Mouse (Mus musculus): ENCODE measurements around the gene Ube2m. TPM values are rescaled to one million over a fixed set of nuclear protein-coding genes. Genes with fewer than 3 reads are reported as not detected.

Gene Ube2m
- polyA plus RNA-seq, 1 experiment from 2014 or later: 90.9 TPM

GRCm38 (mm10) chr7:13006011-13006410 lies 32.1 kb downstream of the Ube2m start:
- Histone ChIP-seq H3K4me2 (replicated peaks; ENCODE audit: low read depth) (no peak overlapping the region), H3K36me3 (ENCODE audit: control insufficient read depth, insufficient read depth, low read length) (peaks cover 8% of the 10 kb centered on the region), H3K4me3 (ENCODE audit: low read depth, low read length) (no peak overlapping the region), H3K9me3 (ENCODE audit: control insufficient read depth, low read length) (no peaks in the 10 kb centered on the region), H3K4me1 (replicated peaks; ENCODE audit: control insufficient read depth, insufficient read depth) (no peaks in the 10 kb centered on the region), H3K27me3 (ENCODE audit: control insufficient read depth, insufficient read depth, low read length) (no peaks in the 10 kb centered on the region), H3K9ac (ENCODE audit: low read length) (no peak overlapping the region), H3K27ac (replicated peaks) (no peak overlapping the region)
- DNase-seq (ENCODE audit: low spot score) (no peak), ATAC-seq (ENCODE audit: low FRiP score, low TSS enrichment) (no peak)
- WGBS: 88% methylated on average over 17 of the region's 17 CpGs
- TF ChIP-seq CTCF (IDR thresholded peaks at IDR 0.05; ENCODE audit: low read depth) (no peak), EP300 (optimal IDR thresholded peaks at IDR 0.05) (no peak)

- DNase-seq (ENCODE audit: low spot score) (no peak), ATAC-seq (ENCODE audit: low FRiP score, low TSS enrichment) (no peak)
- Histone ChIP-seq H3K4me2 (replicated peaks; ENCODE audit: low read depth) (no peak overlapping the region), H3K9ac (ENCODE audit: low read length) (no peak overlapping the region), H3K27ac (replicated peaks) (no peak overlapping the region), H3K36me3 (ENCODE audit: control insufficient read depth, insufficient read depth, low read length) (peaks cover 8% of the 10 kb centered on the region), H3K9me3 (ENCODE audit: control insufficient read depth, low read length) (no peaks in the 10 kb centered on the region), H3K4me1 (replicated peaks; ENCODE audit: control insufficient read depth, insufficient read depth) (no peaks in the 10 kb centered on the region), H3K4me3 (ENCODE audit: low read depth, low read length) (no peak overlapping the region), H3K27me3 (ENCODE audit: control insufficient read depth, insufficient read depth, low read length) (no peaks in the 10 kb centered on the region)
- TF ChIP-seq EP300 (optimal IDR thresholded peaks at IDR 0.05) (no peak), CTCF (IDR thresholded peaks at IDR 0.05; ENCODE audit: low read depth) (peak; percentile 32)
- whole genome bisulfite sequencing: 79% methylated on average over 5 of the region's 5 CpGs
These were observed 34.7 kb downstream of the Ube2m start for GRCm38 (mm10) chr7:13003380-13003779.

DNA sequence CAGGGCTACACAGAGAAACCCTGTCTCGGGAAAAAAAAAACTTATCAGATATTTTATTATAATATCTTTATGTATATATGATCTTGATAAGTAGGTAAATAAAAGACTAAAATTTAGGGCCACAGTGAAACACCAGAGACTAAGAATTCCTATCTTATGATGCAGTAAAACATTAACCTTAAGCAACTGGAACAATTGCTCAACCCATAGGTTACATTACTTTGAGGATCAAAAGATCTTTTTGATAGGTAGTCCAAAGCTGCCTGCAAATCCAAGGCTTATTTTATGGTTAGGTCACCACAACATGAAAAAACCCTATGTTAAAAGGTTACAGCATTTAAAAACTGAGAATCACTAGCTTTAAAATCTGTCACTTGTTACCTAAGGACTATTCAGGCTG lies 36.5 kb downstream of the Ube2m start:
- Histone ChIP-seq H3K9ac (ENCODE audit: low read length) (no peak overlapping the region), H3K4me3 (ENCODE audit: low read depth, low read length) (no peak overlapping the region), H3K4me2 (replicated peaks; ENCODE audit: low read depth) (no peak overlapping the region), H3K27me3 (ENCODE audit: control insufficient read depth, insufficient read depth, low read length) (no peaks in the 10 kb centered on the region), H3K27ac (replicated peaks) (no peak overlapping the region), H3K9me3 (ENCODE audit: control insufficient read depth, low read length) (no peaks in the 10 kb centered on the region), H3K4me1 (replicated peaks; ENCODE audit: control insufficient read depth, insufficient read depth) (no peaks in the 10 kb centered on the region), H3K36me3 (ENCODE audit: control insufficient read depth, insufficient read depth, low read length) (peaks cover 5% of the 10 kb centered on the region; the same call in 1 of the 2 replicates)
- no peak for ATAC-seq (ENCODE audit: low FRiP score, low TSS enrichment)
- DNase-seq (ENCODE audit: low spot score): no peak
- WGBS: 48% methylated on average over 1 of the region's 1 CpGs
- no peak for TF ChIP-seq EP300 (optimal IDR thresholded peaks at IDR 0.05)
- no peak for TF ChIP-seq CTCF (IDR thresholded peaks at IDR 0.05; ENCODE audit: low read depth)

DNA sequence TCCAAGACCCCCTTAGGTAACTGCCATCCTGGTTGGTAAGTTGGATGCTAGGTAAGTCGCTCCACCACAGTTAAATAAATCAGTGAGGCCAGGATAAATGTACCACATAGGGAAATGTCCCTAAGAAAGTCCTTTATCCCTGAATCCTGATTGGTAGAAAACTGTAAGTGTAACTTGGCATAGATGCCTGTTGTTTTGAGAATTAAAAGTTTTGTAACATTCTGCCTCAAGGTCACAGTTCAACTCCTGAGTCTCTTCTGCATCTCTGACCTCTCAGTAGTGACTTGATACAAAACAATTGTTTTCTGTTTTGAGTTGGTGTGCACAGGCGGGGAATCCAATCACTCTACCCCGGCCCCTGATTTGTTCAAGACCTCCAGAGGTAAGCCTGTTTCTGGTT lies 39.2 kb downstream of the Ube2m start, which contains the start of gene Trim28:
TSS of gene Trim28 (plus strand) at position 264 of the 400 bp plus-strand sequence.
- ATAC-seq (ENCODE audit: low FRiP score, low TSS enrichment): no peak
- Histone ChIP-seq H3K27ac (replicated peaks) (no peak within 1 kb of the TSS), H3K36me3 (ENCODE audit: control insufficient read depth, insufficient read depth, low read length) (no peaks in the 10 kb centered on the region), H3K4me2 (replicated peaks; ENCODE audit: low read depth) (no peak within 1 kb of the TSS), H3K27me3 (ENCODE audit: control insufficient read depth, insufficient read depth, low read length) (no peaks in the 10 kb centered on the region), H3K4me3 (ENCODE audit: low read depth, low read length) (no peak within 1 kb of the TSS), H3K9ac (ENCODE audit: low read length) (no peak within 1 kb of the TSS), H3K9me3 (ENCODE audit: control insufficient read depth, low read length) (no peaks in the 10 kb centered on the region), H3K4me1 (replicated peaks; ENCODE audit: control insufficient read depth, insufficient read depth) (no peaks in the 10 kb centered on the region)
- no peak for TF ChIP-seq CTCF (IDR thresholded peaks at IDR 0.05; ENCODE audit: low read depth)
- TF ChIP-seq EP300 (optimal IDR thresholded peaks at IDR 0.05): no peak
- 80% methylated on average over 3 of the region's 3 CpGs for WGBS
- no peak for DNase-seq (ENCODE audit: low spot score)

DNA sequence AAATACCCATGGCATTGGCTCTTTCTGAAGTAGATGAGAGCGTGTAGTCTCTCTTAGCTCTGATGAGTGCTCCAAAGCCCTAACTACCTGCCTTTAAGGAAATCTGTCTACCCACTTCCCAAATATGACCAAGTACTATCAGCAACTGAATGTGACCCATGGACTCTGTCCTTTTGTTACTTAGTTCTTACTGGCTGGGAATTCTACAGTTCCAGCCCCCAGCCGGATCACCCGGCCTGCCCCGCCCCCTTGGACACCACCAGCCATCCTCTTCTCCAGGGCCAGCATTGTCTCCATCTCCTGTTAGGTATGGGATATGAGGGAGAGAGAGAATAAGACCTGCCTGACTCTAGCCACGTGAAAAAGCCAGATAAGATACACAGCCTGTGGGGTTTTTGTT lies 40.0 kb downstream of the Ube2m start, which contains the start of gene Slc27a5:
TSS of gene Slc27a5 (minus strand) at position 140 of the 400 bp plus-strand sequence.
- ATAC-seq (ENCODE audit: low FRiP score, low TSS enrichment): no peak
- Histone ChIP-seq H3K36me3 (ENCODE audit: control insufficient read depth, insufficient read depth, low read length) (no peaks in the 10 kb centered on the region), H3K4me3 (ENCODE audit: low read depth, low read length) (no peak within 1 kb of the TSS), H3K27me3 (ENCODE audit: control insufficient read depth, insufficient read depth, low read length) (no peaks in the 10 kb centered on the region), H3K27ac (replicated peaks) (no peak within 1 kb of the TSS), H3K4me2 (replicated peaks; ENCODE audit: low read depth) (no peak within 1 kb of the TSS), H3K9me3 (ENCODE audit: control insufficient read depth, low read length) (no peaks in the 10 kb centered on the region), H3K9ac (ENCODE audit: low read length) (no peak within 1 kb of the TSS), H3K4me1 (replicated peaks; ENCODE audit: control insufficient read depth, insufficient read depth) (no peaks in the 10 kb centered on the region)
- TF ChIP-seq EP300 (optimal IDR thresholded peaks at IDR 0.05) (no peak), CTCF (IDR thresholded peaks at IDR 0.05; ENCODE audit: low read depth) (no peak)
- DNase-seq (ENCODE audit: low spot score): no peak
- WGBS: 76% methylated on average over 5 of the region's 5 CpGs

DNA sequence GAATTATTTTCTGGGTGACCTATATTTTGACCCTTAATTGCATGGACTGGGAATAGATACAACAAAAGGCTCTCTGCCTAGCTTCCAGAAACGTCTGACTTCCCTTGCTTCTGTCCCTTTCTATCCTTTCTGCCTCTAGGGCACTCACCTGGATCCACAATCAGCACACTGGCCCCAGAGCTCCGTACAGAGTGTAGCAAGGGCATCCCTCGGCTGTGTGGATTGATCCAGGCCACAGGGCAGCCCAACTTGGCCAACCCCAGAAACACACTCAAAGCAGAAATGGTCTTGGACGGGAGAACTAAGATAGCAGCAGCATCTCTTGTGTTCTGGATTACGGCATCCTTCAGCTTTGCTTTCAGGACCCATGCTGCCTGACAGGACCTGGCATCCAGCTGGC lies 40.8 kb downstream of the Ube2m start:
- Histone ChIP-seq H3K27me3 (ENCODE audit: control insufficient read depth, insufficient read depth, low read length) (no peaks in the 10 kb centered on the region), H3K9ac (ENCODE audit: low read length) (no peak overlapping the region), H3K27ac (replicated peaks) (no peak overlapping the region), H3K4me3 (ENCODE audit: low read depth, low read length) (no peak overlapping the region), H3K4me1 (replicated peaks; ENCODE audit: control insufficient read depth, insufficient read depth) (no peaks in the 10 kb centered on the region), H3K9me3 (ENCODE audit: control insufficient read depth, low read length) (no peaks in the 10 kb centered on the region), H3K4me2 (replicated peaks; ENCODE audit: low read depth) (no peak overlapping the region), H3K36me3 (ENCODE audit: control insufficient read depth, insufficient read depth, low read length) (no peaks in the 10 kb centered on the region)
- TF ChIP-seq EP300 (optimal IDR thresholded peaks at IDR 0.05): no peak
- no peak for TF ChIP-seq CTCF (IDR thresholded peaks at IDR 0.05; ENCODE audit: low read depth)
- no peak for ATAC-seq (ENCODE audit: low FRiP score, low TSS enrichment)
- 69% methylated on average over 5 of the region's 5 CpGs for WGBS
- no peak for DNase-seq (ENCODE audit: low spot score)
